Mouse (Mus musculus) gastrocnemius, adult 18-20 months (tissue): ENCODE results near the gene Gm20388. TPM values are rescaled to one million over a fixed set of nuclear protein-coding genes. Genes with fewer than 3 reads are reported as not detected.

Experiments
- DNase-seq: peaks from one replicate; pipeline ENCODE4 v3.0.0; 2021; ENCODE audit warnings: low spot score
- total RNA-seq, 2 experiments: library from RNA; stranded (reverse); gene quantifications; 2 replicates each; pipeline ENCODE4 v1.2.3; 2021

Gm20388 gene
- total RNA-seq, 2 experiments from 2014 or later, result 10.5 to 12.3 TPM

DNA sequence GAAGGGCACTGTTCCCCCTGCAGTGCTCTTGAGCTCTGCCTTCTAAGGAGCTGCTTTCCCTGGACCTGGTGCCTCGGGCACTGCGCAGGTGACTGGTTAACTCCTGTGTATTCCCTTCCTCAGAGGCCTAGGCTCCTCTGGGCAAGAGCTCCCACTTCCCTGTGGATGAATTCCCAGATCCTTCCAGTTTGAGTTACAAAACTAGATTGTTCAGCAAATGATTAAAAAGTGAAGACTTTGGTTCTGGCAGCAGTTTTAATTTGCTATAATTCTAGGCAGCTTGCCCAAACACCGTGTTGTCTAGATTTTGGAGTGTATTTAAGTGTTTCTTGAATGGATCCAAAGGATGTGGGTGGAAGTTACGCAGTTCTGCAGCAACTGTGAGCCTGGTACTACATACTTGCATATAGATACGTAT lies 4341.9 kb downstream of the Gm20388 start:
- no peak for DNase-seq

DNA sequence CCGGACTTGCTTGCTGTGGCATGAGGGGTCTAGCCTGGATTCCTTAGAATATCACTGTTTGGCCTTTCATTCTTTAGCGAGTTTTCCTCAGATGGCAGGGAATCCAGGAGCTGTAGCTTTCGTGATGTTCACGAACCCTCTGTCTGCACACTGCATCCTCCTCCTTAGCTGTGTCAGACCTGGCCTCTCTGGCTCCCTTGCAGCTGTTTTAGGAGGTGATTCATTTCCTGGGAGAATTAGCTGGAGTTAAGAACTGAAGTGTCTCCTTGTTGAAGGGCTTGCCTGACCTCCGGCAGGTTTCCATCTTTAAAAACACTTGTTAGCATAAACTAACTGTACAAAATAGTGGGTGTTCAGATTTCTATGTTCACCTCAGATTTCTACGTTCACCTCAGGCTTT lies 4343.3 kb downstream of the Gm20388 start:
- DNase-seq, result no peak

DNA sequence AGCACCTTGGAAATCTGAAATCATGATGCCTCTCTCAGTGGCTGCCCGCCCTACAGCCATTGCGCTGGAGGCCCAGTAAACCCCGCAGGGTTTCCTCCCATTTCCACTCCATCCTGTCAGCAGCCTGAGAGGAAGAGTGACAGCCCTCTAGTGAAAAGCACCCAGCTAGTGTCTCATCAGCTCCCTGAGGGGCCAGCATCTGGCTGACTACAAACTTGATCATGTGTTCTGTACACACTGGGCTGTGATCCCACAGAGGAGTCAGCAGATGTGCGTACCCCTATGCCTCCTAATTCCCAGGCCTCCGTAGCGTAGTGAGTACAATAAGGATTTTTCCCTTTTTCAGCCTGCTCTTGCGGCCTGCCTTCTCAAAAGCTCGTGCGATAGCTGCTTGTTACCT lies 4346.2 kb downstream of the Gm20388 start:
- no peak for DNase-seq

DNA sequence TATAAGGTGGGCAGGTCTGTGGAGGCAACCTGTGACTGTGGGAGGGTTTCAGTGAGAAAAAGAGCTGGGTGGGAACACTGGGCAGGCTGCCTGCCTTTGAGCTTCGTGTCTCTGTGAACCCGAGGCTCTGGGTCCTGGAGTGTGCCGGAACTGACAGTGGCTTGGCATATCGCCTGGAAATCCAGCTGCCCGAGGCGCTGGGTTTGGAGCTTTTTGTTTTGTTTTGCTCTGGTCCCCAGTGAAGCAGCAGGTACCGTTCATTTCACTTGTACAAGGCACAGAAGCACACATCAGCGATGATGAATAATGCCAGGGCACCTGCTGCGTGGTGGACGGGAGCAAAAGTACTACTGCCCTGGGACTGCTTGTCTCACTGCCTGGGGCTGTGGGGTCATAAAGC lies 4346.7 kb downstream of the Gm20388 start:
- peak; percentile 75 for DNase-seq

DNA sequence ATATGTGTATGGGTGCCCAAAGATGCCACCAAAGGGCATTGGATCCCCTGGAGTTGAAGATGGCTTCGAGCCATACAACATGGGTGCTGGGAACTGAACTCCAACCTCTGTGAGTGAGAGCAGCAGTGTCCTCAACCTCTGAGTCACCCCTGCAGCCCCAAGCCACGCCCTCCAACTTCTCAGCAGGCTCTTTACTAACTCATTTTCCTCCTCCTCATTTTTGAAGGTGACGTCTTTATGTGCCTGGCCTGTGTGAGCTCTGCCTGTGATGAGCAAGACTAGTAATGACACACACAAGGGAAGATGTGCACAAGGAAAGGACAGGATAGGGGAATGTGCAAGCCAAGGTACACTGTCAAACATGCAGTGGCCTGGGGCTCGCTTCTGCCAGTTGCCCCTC lies 4348.5 kb downstream of the Gm20388 start:
- DNase-seq, result no peak

DNA sequence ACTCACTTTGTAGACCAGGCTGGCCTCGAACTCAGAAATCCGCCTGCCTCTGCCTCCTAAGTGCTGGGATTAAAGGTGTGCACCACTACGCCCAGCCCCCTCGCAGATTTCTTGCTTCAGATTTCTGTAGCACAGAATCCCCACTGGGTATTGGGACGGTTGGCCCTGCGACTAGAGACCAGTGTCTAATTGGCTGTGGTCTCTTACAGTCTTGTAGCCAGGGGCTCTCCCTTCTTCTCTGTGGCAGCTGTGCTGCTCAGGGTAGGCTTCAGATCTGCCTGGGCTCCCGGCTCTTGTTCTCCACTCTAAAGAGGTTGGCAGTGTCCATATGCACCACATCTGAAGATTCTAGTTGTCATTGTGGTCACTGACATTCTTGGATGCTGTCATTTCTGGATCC lies 4349.3 kb downstream of the Gm20388 start:
- DNase-seq, result no peak

DNA sequence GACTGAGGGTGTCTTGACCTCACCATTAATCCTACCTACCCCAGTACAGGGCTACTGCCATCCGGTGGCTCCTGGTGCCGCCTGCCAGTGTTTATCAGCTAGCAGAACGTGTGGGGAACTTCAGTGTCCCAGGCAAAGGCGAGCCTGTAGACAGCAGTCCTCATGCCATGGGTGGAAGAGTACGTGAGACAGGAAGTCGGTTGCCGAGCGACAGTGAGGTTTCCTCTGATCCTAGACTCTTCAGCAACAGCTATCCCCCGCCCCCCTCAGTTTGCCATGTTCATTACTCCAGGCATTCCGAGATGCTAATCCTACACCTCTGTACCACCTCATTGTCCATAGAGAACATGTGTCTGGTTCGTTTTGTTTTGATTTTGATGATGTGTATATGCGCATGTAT lies 4349.7 kb downstream of the Gm20388 start:
- DNase-seq, result no peak

DNA sequence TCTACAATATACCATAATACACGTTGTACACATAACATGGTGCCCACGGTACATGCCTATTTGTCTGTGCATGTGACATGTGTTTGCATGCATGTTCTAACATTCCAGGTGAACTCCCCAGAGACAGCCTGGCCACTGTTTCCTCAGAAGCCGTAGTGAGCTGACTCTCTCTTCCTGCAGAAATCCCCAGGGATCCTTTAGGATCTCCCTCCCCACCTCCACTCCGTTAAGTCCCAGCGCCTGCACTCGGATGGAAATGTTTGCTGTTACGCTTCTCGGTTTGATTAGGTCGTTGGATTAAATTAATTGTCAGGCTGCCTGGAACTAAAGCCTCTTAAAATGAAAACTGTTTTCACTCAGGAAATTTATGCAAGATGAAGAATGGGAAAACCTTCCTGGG lies 4352.4 kb downstream of the Gm20388 start:
- DNase-seq, result no peak

DNA sequence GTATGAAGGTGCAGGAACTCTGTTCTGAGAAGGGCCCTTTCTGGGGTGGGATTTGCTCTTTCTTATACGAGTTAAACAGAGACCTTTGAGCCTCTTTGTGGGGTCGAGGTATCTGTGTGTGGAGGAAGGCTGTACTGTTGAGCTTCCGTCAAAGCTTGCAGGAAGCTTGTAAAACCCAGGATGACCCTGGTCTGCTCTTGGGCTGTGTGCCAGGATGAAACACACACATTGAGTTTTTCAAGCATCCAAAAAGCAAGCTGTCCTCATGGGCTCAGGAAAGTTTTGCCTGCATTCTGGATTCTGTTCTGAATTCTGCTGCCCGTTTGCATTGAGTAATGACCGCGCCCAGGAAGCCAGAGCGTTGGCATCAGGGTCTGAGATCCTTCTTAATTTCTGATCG lies 4353.4 kb downstream of the Gm20388 start:
- no peak for DNase-seq

DNA sequence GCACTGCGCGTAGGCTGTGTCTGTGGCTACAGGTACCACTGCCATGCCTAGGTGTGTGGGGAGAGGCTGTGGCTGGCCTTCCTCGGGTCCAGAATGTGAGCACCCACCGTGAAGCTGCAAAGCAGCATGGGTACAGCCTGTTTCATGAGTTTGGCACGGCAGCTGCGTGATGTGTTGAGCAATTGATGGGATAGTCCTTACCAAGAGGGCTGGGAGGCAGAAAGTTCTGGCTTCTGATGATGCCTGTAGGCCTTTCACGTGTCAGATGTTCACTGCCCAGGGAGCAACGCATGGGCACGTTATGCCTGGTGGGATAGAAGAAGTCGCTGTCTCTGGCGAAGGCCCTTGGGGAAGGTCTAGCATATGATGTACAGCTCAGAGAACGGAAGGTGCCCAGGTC lies 4354.0 kb downstream of the Gm20388 start:
- DNase-seq, result no peak

DNA sequence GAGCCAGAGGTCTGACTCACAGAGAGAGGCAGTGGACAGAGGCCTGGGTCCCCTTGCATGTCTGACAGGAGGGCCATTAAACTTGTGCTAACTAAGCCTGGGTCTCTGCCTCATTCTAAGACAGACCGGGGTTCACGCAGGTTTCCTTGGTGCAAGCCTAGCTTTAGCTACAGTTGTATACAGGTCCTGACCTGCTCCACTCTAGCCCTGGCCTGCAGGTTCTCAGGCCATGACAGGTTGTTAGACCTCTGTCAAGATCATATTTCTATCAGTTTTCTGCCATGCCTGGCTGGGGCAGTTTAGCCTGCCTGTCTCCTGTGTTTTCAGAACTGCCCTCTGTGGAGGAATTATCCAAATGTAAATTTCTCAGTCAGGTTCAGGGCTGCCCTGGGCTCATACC lies 4354.5 kb downstream of the Gm20388 start:
- DNase-seq, result no peak

DNA sequence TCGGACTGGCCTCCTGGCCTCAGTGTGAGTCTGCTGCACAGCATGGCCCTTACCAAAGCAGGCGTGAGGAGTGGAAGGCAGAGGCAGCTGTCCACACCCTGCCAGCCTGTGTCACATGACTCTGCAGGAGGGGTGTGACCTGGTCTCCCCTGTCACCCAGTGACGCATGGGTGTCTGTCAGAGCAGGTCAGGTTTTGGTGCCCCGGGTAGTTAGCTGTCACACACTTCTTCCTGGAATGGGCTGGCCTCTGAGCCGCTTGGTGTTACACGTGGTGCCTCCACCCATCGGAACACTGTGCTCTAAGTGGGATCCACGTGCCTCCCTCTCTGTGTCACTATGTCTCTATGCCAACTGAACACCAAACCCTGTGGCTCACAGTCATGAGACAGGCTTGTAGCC lies 4355.2 kb downstream of the Gm20388 start:
- peak; percentile 72 for DNase-seq

DNA sequence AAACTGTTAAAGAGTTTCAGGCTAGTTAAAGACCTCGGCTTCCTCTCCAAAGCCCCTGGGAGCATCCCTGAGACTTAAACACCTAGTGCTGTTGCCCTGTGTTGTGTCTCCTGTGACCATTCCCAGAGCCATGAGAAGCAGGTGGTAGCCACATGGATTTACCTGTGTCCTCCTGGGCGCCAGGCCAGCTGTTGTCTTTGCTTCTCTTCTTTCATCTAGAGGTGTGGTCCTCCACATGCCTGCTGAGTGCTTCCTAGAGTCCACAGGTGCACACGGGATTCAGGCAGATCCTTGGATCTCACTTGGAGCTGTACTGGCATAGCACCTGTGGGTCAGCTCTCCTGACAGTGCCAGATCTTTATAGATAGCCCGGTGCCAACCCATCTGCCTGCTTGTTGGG lies 4356.6 kb downstream of the Gm20388 start:
- DNase-seq, result no peak

DNA sequence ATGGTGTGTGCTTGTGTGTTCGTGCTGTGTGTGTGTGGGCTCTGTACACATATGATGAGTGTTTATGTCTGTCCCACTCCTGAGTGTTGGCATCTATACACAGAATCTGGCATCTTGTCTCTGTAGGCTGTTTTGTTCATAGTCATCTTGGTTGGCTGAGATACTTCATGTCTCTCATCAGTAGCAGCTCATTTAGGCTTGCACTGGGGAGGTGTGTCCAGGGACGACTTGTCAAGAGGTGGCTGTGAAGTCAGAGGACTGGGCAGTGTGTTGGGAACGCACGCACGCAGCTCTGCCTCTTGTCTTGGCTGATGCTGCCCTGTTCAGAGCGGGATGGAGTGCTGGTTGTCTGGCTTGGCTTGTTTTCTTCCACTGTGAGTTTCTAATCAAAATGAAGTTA lies 4359.9 kb downstream of the Gm20388 start:
- DNase-seq, result no peak

DNA sequence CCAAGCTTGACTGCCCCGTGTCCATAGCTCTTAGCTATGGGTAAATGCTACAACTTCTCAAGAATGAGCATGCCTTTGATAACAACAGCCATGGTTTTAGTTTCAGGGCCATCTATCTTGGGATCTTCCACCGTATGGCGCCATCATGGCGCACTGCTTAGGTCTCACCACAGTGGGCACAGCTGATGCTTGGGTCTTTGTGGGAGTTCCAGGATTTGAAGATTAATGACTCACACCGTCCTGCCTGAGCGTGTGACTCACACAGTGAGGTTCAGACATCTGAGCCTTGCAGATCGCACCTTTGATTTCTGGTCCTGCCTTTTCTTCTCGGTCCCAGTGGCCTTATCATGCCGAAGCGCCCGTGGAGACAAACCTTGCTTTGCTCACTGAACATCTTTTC lies 4360.3 kb downstream of the Gm20388 start:
- no peak for DNase-seq

DNA sequence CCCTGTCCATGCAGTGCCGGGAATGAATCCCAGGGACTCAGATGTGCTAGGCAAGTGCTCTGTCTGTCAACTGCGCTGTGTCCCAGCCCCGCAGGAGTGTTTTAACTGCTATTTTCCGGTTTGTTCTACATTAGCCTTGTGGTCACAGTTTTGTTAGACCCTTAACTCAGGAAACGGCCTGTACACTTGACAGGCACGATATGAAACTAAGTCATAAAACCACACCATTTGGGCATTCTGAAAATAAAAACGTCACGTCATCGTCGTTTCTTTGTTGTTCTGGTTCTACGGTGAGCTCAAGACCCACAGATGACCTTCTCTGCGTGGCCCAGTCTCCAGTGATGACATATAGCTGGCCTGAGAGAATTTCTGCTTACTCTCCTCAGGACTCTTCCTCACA lies 4360.9 kb downstream of the Gm20388 start:
- DNase-seq, result no peak

DNA sequence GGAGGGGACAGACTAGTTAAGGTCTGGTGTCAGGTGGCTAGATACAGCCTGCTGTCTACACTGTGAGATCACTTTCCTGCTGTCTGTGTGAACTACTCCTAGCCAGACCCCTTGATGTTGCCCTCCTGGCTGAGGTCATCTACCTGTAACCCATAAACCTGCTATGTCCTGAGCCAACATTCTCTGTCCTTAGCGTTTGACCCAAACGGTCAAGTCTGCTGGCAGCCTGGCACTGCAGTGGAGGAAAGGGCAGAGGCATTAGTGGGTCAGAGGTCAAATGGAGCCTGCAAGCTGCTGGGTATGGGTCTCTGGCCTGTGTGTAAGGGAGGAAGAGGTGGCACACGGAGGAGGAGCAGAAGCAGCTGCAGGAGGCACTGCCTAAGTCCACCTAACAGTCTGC lies 4362.2 kb downstream of the Gm20388 start:
- DNase-seq, result no peak

DNA sequence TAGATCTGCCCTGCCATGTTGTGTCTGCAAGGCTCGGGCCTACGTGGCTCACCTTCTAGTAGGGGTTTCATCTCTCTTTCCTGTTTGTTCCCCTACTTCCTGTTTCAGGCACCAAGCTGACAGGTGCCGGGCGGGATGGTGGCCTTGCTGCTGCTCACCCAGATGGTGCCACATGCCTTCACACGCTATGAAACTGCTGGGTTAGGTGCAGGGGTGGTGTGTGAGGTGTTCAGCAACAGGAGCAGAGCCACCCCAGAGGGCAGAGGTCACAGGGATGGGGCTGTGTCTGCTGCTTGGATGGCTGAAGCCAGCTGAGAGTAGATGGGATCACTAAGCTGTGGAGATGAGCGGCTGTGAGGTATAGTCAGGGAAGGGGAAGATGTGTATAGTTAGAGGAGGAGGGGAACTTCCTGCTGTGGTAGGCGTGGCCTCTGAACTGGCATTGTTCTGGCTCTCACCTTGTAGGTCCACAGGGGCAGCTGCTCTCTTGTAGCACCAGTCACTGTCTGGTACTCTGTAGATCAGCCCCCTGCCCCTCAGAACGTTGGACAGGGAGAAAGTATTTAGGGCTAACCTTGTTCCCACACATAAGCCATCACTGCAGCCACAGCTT lies 4363.1 kb downstream of the Gm20388 start:
- DNase-seq, result no peak

DNA sequence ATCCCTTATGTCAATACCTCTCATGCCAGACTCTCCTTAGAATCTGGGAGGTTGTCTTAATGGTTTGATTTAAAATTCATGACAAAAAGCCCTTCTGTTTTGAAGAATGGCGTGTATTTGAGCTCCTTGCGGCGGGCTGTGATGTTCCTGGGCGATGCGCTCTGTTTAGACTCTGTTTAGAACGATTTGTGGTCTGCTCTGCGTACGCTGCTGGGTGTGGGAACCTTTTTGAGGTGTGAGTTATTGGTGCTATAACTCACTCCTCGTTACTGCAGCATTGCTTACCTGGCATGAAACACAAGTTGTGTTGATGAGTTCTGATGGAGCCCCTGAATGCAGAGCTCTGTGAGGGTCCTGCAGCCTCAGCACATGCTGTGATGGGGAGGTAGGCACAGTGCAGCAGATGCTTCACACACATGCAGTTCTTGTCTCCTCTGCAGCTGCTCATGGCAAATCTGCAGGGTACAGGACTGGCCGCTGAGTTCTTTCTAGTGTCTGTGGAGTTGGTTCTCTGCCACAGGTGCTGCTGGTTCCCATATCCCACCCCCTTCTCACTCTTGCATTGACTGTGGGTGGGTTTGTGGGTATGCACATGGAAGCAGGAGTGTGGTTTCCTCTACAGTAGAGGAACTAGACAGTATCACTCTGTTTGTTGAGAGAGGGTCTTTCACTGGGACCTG lies 4363.9 kb downstream of the Gm20388 start:
- DNase-seq, result no peak

DNA sequence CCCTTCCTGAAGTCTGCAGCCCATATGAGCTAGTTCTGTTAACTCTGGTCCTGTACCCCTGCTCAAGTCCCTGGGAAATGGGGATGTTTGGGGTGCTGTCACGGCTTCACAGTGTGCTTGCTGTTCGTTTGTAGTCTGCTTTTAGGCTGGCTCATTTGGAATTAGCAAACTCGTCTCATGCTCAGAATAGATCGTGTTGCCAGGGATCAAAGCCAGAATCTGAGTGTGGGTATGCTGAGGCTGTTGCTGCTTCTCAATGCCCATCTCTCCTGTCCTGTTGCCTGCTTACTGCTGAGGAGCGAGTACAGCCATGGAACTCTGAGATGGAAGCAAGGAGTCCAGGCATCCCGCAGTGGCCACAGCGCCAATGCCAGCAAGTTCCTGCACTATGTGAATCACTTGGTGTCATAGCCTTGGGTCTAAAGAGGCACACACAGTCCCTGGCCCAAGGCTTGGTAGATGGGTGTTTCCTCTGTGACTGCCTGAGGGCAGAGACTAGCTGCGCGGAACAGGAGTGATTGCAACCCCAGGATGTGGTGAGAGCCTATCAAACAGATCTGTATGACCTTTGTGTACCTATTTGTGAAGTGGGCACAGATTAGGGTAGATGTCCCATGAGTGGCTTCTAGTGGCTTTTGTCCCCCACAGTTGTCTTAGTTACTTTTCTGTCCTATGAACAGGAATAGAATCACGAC lies 4364.9 kb downstream of the Gm20388 start:
- no peak for DNase-seq

DNA sequence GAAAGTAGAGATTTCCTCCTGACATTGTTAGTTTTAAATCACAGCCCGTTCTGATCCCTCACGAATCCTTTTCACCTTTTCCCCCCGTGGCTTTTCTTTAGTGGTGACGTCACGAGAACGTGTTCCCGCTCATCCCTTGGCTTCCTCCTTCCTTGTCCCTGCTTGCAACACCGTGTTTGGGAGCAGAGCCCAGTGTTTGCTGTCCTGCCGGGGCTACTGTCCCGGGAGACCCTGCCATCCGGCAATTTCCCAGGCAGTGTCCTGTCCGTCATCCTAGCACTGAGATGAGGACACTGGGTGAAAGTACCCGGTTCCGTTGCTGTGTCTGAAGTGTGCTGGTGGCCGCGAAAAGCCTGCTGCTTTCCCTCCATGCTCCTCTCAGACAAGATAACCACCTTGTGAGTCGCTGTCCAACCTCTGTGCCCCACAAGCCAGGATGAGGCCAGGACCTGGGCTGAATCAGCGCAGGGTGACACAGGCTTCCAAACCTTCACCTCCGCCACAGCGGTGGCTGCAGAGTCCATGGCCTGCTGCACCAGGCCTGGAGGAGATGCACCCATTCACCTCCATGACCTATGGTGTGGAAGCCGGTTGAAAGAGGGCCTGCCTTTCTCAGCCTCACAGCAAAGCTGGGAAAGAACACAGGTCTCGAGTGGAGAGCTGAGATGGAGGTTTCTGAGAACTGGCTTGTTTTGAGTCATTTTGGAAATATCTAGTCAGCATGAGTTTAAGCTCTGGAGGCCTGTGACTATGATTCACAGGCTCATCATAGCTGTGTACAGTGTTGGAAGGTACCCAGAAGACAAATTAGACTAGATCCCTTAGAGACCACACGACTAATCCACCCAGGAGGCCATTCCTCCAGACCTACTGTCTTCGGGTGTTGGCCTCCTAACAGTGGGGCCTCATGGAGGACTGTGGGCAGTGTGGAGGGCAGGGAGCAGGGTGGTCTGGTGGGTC lies 4367.6 kb downstream of the Gm20388 start:
- DNase-seq, result peak; percentile 58
